Mouse (Mus musculus): ENCODE data around the gene Csrnp3. TPM values are rescaled to one million over a fixed set of nuclear protein-coding genes. Genes with fewer than 3 reads are reported as not detected.

The Csrnp3 gene
- polyA plus RNA-seq, 1 experiment: not detected

GRCm38 (mm10) chr2:66019235-66019634 is 173.7 kb downstream of the Csrnp3 start:
- TF ChIP-seq GATA1 (IDR thresholded peaks at IDR 0.05; ENCODE audit: low read length): no peak

DNA sequence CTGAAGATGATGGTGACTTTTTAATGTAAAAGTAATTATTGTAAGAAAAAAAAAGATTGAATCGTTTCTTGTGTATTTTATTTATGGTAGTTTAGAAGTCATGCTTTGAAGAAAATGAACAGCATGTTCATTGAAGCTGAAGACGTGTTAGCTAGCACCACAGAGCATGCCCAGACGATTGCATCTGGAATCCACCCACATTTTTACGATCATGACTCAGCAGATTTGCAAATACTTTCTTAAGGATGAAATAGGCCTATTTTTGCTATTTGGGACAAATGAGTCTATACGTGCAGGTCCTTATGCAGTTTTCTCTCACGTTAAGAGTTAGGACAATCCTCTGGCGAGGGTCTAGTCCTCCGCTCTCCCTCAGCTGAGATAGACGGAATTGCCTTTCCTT is 177.9 kb downstream of the Csrnp3 start:
- TF ChIP-seq GATA1 (IDR thresholded peaks at IDR 0.05; ENCODE audit: low read length): no peak

- no peak for TF ChIP-seq GATA1 (IDR thresholded peaks at IDR 0.05; ENCODE audit: low read length)
Observed at GRCm38 (mm10) chr2:66024837-66025236, 179.3 kb downstream of the Csrnp3 start.

DNA sequence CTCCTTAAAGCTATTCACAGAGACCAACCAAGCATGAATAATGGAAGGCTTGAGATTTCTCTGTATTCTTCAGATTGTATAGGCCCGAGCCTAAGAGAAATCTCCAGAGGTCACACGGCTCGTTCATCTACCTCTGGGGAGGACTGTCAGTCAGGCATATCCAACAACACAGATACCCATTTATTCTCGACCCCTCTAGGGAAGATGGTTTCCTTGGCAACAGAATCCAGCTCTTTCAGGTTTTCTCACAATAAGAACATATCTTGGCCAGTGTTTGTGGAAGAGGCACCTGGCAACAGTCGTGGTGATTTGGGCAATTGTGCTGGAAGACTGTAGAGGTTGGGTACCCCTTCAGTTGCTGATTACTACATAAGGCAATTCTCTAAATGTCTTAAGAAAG is 183.2 kb downstream of the Csrnp3 start:
- TF ChIP-seq GATA1 (IDR thresholded peaks at IDR 0.05; ENCODE audit: low read length): no peak

- TF ChIP-seq GATA1 (IDR thresholded peaks at IDR 0.05; ENCODE audit: low read length): no peak
Observed at GRCm38 (mm10) chr2:66034907-66035679, 189.5 kb downstream of the Csrnp3 start.

DNA sequence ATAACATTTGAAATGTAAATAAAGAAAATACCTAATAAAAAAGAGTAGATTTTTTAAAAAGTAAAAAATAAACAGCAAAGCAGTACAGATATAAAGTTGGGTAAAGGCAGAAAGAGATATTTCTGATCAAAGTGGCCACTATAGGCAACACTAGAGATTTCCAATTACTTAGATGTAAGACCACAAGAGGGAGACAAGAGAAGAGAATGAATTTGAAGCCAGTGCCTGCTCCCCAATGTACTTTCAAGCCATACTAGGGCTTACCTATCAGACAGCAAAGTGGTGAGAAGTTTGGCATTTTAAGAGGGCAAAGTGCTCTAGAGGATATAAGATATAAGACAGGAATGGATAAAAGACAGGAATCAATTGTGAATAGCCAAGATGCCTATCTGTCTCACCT is 195.0 kb downstream of the Csrnp3 start:
- no peak for TF ChIP-seq GATA1 (IDR thresholded peaks at IDR 0.05; ENCODE audit: low read length)

- TF ChIP-seq GATA1 (IDR thresholded peaks at IDR 0.05; ENCODE audit: low read length): no peak
Observed at GRCm38 (mm10) chr2:66041203-66041916, 195.8 kb downstream of the Csrnp3 start.

GRCm38 (mm10) chr2:66041917-66042419 is 196.4 kb downstream of the Csrnp3 start:
- TF ChIP-seq GATA1 (IDR thresholded peaks at IDR 0.05; ENCODE audit: low read length): no peak

DNA sequence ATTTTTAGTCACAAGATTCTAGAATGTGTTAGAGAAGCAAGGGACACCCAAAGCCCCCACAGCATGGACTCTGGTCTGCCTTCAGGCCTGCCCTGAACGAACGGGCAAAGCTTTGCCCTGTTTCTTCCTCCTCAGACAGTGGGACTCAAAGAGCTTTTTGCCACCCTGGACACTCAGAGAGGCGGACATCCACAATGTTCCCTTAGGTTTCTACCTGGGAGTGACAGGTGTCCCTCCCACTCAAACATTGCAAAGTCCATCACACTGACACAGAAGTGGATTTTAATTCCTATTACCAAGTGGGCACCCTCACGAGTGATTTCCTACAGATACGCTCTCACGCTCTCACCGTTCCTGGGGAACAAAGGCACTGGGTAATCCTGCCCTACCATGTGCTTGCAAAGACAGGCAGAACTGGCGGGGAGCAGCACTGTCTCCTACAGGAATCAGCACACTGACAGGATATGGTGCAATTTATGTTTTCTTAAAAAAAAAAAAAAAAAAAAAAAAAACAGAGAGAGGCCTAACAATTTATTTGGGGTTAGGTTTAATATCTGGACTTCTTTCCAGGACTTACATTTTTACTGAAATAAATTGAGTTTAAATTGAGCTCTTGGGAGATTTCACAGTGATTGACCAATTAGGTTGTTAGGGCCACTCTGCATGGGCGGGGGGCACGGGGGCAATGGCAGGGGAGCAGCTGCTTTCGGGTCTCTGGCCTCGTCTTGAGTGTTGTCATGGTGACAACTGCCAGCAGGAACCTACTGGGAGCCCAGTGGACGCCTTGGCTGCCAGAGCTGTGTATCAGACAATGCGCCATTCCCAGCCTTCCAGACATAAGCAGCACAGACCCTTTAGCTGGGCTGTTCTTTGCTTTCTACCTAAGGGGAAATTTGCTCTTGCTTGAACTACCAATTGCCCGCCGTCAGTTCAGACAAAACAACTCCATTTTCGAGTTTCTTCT is 198.2 kb downstream of the Csrnp3 start:
- no peak for TF ChIP-seq GATA1 (IDR thresholded peaks at IDR 0.05; ENCODE audit: low read length)

DNA sequence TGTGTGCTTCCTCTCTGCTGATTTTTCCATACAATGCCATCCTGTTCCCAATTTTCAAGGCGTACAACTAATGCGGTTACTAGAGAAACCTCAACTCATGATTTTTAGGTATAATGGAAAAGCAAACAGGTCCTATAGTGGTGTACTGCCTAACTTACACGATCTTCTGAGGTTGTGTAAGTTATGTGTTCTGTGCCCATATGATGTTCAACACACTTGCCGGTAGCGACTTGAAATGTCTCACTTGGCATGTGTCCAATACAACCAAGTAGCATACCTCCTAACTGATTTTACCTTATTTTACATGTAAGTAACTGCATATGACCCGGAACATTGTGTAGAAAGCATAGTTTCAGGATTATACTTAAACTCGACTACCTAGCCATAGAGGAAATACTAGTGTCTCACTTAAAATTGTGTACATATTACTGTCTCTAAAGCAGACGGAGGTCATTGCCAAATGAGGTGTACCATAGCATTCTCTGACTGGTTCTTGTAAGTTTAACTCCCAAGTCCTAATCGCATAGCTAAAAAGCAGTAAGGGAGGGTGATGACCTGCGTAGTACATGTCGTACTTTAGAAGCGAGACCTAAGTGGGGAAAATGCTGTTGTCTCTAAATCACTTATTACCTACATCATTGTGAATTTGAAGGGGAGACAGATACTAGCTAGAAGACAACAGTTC is 199.0 kb downstream of the Csrnp3 start:
- no peak for TF ChIP-seq GATA1 (IDR thresholded peaks at IDR 0.05; ENCODE audit: low read length)

GRCm38 (mm10) chr2:66063291-66063690 is 217.7 kb downstream of the Csrnp3 start:
- TF ChIP-seq GATA1 (IDR thresholded peaks at IDR 0.05; ENCODE audit: low read length): no peak

- TF ChIP-seq GATA1 (IDR thresholded peaks at IDR 0.05; ENCODE audit: low read length): no peak
Observed at GRCm38 (mm10) chr2:66069454-66069853, 223.9 kb downstream of the Csrnp3 start.

DNA sequence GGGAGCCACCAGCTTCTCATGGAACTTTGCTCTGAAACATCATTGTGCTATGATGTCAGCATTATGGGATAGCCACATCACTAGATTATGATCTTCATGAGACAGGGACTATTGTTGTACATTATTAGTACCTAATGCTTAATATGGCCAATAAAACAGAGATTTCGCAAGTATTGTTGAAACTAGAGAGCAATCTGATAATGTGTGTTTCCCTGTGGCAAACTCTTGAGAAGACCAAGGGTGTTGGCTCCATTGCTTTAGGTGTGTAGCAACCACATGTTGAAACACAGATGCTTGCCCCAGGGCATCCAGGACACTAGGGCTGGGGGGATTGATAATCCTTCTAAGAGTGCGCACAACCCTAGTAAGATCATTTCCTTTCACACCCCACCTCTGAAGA is 235.2 kb downstream of the Csrnp3 start:
- TF ChIP-seq GATA1 (IDR thresholded peaks at IDR 0.05; ENCODE audit: low read length): no peak

Other genes with a start within 250 kb of the Csrnp3 start
- gene Scn2a, start 225.0 kb upstream of the Csrnp3 start, polyA plus RNA-seq (2012): not detected in 2 replicates

Measured in G1E-ER4 (cell line).